Comparison of ENCODE assay signal across 15 mouse cellular contexts in the genomic region with DNA sequence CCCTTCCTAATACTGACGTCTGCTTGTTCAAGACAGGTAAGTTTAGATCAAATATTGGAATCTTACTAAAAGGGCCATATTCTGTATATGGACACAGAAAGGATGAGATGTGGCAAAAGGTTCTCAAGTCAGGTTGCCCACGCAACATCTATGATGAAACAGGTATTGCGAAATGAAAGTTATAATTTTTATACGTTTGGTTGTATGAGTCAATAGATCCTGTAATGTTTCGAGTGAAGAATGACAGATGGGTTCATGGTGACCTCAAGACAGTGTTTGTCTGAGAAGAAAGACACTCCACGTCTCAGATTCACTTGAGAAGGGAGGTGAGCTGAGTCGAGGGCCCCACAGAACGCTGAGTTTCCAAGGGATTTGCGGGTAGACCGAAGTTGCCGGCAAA.
"Had no signal": no experiment of that assay in that cellular context is flagged by ENCODE, and none has a peak within 500 bp of the region (broad histone marks: within the 10 kb centered on the region; RNA-seq: fewer than 3 reads in every experiment).

No protein-coding gene starts in this region.

- H3K4me3 ChIP-seq: neural tube, embryonic 15.5 days; stomach, embryonic 15.5 days had no signal

- H3K27ac ChIP-seq: neural tube, embryonic 15.5 days; stomach, embryonic 15.5 days; stomach, postnatal 0 days had no signal

- DNase-seq: retina, postnatal 1 day; right cerebral cortex, adult 18-20 months; right cerebral cortex, postnatal 14 days; right cerebral cortex, postnatal 25 days; right cerebral cortex, postnatal 4 days; spleen, adult 18-20 months; thymus, adult 18-20 months; thymus, adult 2 months; thymus, postnatal 14 days; thymus, postnatal 25 days; thymus, postnatal 36 days; thymus, postnatal 4 days had no signal
